Mouse (Mus musculus) megakaryocyte, embryonic 14.5 days (primary cell): ENCODE data around the gene Tas1r3.

Experiments
- FLI1 ChIP-seq: IDR thresholded peaks from 2 replicates; pipeline ENCODE4 v1.6.1; 2012; ENCODE audit warnings: low read length, inconsistent platforms, mixed read lengths
- GATA1 ChIP-seq: IDR thresholded peaks from 3 replicates; pipeline ENCODE4 v1.6.1; 2012; ENCODE audit warnings: mixed read lengths, low read length, inconsistent platforms, borderline replicate concordance

GRCm38 (mm10) chr4:155903246-155903645 is 40.1 kb upstream of the Tas1r3 start:
- TF ChIP-seq FLI1 (no peak), GATA1 (no peak)
